Mouse (Mus musculus): ENCODE measurements at regions not wholly inside any gene's neighbourhood (a gene's known extent, or its start where the extent isn't known, plus 50 kb on each side); places are given as distances from the start of the nearest gene placed in this dataset.

- WGBS = 75% methylated on average over 8 of the region's 8 CpGs
- Histone ChIP-seq H3K9me3 (no peaks in the 10 kb centered on the region), H3K4me1 (no peaks in the 10 kb centered on the region), H3K4me3 (no peak overlapping the region), H3K36me3 (no peaks in the 10 kb centered on the region), H3K4me2 (replicated peaks) (no peak overlapping the region), H3K27me3 (no peaks in the 10 kb centered on the region), H3K27ac (no peak overlapping the region), H3K9ac (no peak overlapping the region)
- ATAC-seq (ENCODE audit: insufficient number of reproducible peaks, insufficient read depth, low FRiP score, low TSS enrichment) = no peak
These were observed 440.4 kb downstream of the Pdcd6ip start for GRCm38 (mm10) chr9:113267696-113268095.

DNA sequence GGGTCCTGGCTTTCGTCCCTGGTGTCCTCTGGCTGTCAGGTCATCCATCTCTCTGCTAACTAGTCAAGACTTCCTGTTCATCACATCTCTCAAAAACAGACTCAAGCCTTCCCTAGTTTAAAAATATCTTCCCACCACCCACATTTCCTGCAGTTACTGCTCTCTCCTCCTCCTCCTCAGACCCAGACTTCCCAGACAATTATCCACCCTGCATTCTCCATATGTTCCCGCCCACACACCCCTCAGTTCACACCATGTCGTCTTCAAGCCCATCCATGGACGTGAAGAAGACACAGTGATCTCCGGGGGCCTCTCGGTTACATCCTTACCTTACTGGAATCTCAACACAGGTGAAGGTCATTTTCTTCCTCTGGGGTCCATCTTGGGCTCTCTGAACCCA is 444.4 kb downstream of the Pdcd6ip start:
- Histone ChIP-seq H3K4me3 (no peak overlapping the region), H3K9ac (no peak overlapping the region), H3K36me3 (no peaks in the 10 kb centered on the region), H3K27ac (no peak overlapping the region), H3K4me2 (replicated peaks) (no peak overlapping the region), H3K9me3 (no peaks in the 10 kb centered on the region), H3K27me3 (no peaks in the 10 kb centered on the region), H3K4me1 (no peaks in the 10 kb centered on the region)
- ATAC-seq (ENCODE audit: insufficient number of reproducible peaks, insufficient read depth, low FRiP score, low TSS enrichment) = no peak
- WGBS = 78% methylated on average over 6 of the region's 6 CpGs

- Histone ChIP-seq H3K9ac (no peak overlapping the region), H3K27ac (no peak overlapping the region), H3K4me3 (no peak overlapping the region), H3K36me3 (no peaks in the 10 kb centered on the region), H3K27me3 (no peaks in the 10 kb centered on the region), H3K4me1 (no peaks in the 10 kb centered on the region), H3K9me3 (no peaks in the 10 kb centered on the region), H3K4me2 (replicated peaks) (no peak overlapping the region)
- ATAC-seq (ENCODE audit: insufficient number of reproducible peaks, insufficient read depth, low FRiP score, low TSS enrichment) = no peak
- 90% methylated on average over 2 of the region's 2 CpGs for WGBS
These were observed 447.8 kb downstream of the Pdcd6ip start for GRCm38 (mm10) chr9:113260296-113260695.

- no peak for ATAC-seq (ENCODE audit: insufficient number of reproducible peaks, insufficient read depth, low FRiP score, low TSS enrichment)
- no peak overlapping the region for H3K9ac ChIP-seq
- WGBS = 67% methylated on average over 2 of the region's 2 CpGs
These were observed 449.5 kb downstream of the Pdcd6ip start for GRCm38 (mm10) chr9:113258556-113258955.

GRCm38 (mm10) chr9:113248703-113249274 is 459.3 kb downstream of the Pdcd6ip start:
- no peaks in the 10 kb centered on the region for H3K27me3 ChIP-seq
- no peak overlapping the region for H3K27ac ChIP-seq
- H3K4me2 ChIP-seq (replicated peaks) = no peak overlapping the region
- no peaks in the 10 kb centered on the region for H3K9me3 ChIP-seq
- H3K4me3 ChIP-seq = no peak overlapping the region
- H3K36me3 ChIP-seq = no peaks in the 10 kb centered on the region
- H3K9ac ChIP-seq = no peak overlapping the region
- ATAC-seq (ENCODE audit: insufficient number of reproducible peaks, insufficient read depth, low FRiP score, low TSS enrichment) = 0 out of 2 replicates have a peak, but pooled peaks have one; percentile 35
- H3K4me1 ChIP-seq = no peaks in the 10 kb centered on the region
- WGBS = 67% methylated on average over 12 of the region's 12 CpGs

More at GRCm38 (mm10) chr9:113258556-113258955, 449.5 kb downstream of the Pdcd6ip start:
- no peak overlapping the region for H3K4me3 ChIP-seq
- no peaks in the 10 kb centered on the region for H3K4me1 ChIP-seq
- no peak overlapping the region for H3K4me2 ChIP-seq (replicated peaks)
- no peak overlapping the region for H3K27ac ChIP-seq
- no peaks in the 10 kb centered on the region for H3K9me3 ChIP-seq
- no peaks in the 10 kb centered on the region for H3K27me3 ChIP-seq
- no peaks in the 10 kb centered on the region for H3K36me3 ChIP-seq

- no peak for ATAC-seq (ENCODE audit: insufficient number of reproducible peaks, insufficient read depth, low FRiP score, low TSS enrichment)
- H3K4me2 ChIP-seq (replicated peaks) = no peak overlapping the region
- H3K9ac ChIP-seq = no peak overlapping the region
- no peak overlapping the region for H3K27ac ChIP-seq
- WGBS = 58% methylated on average over 5 of the region's 5 CpGs
- H3K4me3 ChIP-seq = no peak overlapping the region
- H3K4me1 ChIP-seq = no peaks in the 10 kb centered on the region
- H3K27me3 ChIP-seq = no peaks in the 10 kb centered on the region
- H3K36me3 ChIP-seq = no peaks in the 10 kb centered on the region
- no peaks in the 10 kb centered on the region for H3K9me3 ChIP-seq
These were observed 460.1 kb downstream of the Pdcd6ip start for GRCm38 (mm10) chr9:113247950-113248349.

- no peaks in the 10 kb centered on the region for H3K27me3 ChIP-seq
- H3K36me3 ChIP-seq = no peaks in the 10 kb centered on the region
- no peak for ATAC-seq (ENCODE audit: insufficient number of reproducible peaks, insufficient read depth, low FRiP score, low TSS enrichment)
- no peaks in the 10 kb centered on the region for H3K9me3 ChIP-seq
- WGBS = 85% methylated on average over 2 of the region's 2 CpGs
- no peak overlapping the region for H3K4me2 ChIP-seq (replicated peaks)
- no peak overlapping the region for H3K9ac ChIP-seq
- no peak overlapping the region for H3K4me3 ChIP-seq
- no peaks in the 10 kb centered on the region for H3K4me1 ChIP-seq
- no peak overlapping the region for H3K27ac ChIP-seq
These were observed 464.2 kb downstream of the Pdcd6ip start for GRCm38 (mm10) chr9:113243870-113244269.

DNA sequence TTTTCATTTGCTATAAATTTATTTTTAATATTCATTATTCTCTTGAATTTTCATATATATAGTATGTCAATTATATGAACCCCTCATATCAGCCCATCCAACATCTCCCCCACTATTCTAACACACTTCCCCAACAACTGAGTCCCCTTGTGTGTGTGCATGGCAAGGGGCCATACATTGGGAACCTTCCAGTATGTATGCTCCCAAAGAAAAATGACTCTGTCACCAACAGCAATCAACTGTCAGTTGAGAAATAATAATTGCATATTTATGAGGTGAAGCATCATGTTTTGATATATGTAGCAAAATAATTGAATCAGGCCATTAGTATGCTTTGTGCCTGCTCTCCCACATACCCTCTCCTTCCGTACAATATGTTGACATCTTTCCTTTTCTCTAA is 474.7 kb downstream of the Pdcd6ip start:
- Histone ChIP-seq H3K4me2 (replicated peaks) (no peak overlapping the region), H3K4me3 (no peak overlapping the region), H3K36me3 (no peaks in the 10 kb centered on the region), H3K27me3 (no peaks in the 10 kb centered on the region), H3K4me1 (no peaks in the 10 kb centered on the region), H3K27ac (no peak overlapping the region), H3K9ac (no peak overlapping the region), H3K9me3 (no peaks in the 10 kb centered on the region)
- 91% methylated on average over 1 of the region's 1 CpGs for WGBS
- ATAC-seq (ENCODE audit: insufficient number of reproducible peaks, insufficient read depth, low FRiP score, low TSS enrichment) = no peak

- 81% methylated on average over 1 of the region's 1 CpGs for WGBS
- no peak overlapping the region for H3K9ac ChIP-seq
- ATAC-seq (ENCODE audit: insufficient number of reproducible peaks, insufficient read depth, low FRiP score, low TSS enrichment) = no peak
- H3K36me3 ChIP-seq = no peaks in the 10 kb centered on the region
- H3K27me3 ChIP-seq = no peaks in the 10 kb centered on the region
- no peak overlapping the region for H3K4me2 ChIP-seq (replicated peaks)
- no peak overlapping the region for H3K27ac ChIP-seq
- H3K9me3 ChIP-seq = 0 out of 2 replicates have a peak, but pooled peaks cover 4% of the 10 kb centered on the region
- H3K4me3 ChIP-seq = no peak overlapping the region
- H3K4me1 ChIP-seq = no peaks in the 10 kb centered on the region
These were observed 478.7 kb downstream of the Pdcd6ip start for GRCm38 (mm10) chr9:113229391-113229790.

DNA sequence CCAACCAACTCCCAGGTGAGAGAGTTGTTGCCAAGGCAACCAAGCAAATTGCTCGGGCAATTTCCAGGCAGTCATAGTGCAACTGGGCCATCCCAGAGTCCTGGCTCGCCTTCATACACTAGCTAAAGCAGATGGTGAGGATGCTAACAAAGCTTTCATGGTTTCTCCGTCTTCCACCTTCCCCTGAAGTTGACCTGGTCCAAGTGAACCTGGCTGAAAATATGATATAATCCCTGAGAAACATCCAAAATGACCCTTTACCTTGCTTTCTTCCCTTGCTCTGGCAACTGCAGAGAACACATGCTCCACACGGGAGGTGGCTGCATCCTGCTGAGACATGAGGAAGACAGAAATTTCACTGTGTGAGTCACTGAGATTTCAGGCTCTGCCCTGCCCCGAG is 494.1 kb downstream of the Pdcd6ip start:
- Histone ChIP-seq H3K4me3 (no peak overlapping the region), H3K4me2 (replicated peaks) (no peak overlapping the region), H3K36me3 (no peaks in the 10 kb centered on the region), H3K27ac (no peak overlapping the region), H3K4me1 (no peaks in the 10 kb centered on the region), H3K9ac (no peak overlapping the region), H3K9me3 (no peaks in the 10 kb centered on the region), H3K27me3 (no peaks in the 10 kb centered on the region)
- 78% methylated on average over 5 of the region's 5 CpGs for WGBS
- no peak for ATAC-seq (ENCODE audit: insufficient number of reproducible peaks, insufficient read depth, low FRiP score, low TSS enrichment)

DNA sequence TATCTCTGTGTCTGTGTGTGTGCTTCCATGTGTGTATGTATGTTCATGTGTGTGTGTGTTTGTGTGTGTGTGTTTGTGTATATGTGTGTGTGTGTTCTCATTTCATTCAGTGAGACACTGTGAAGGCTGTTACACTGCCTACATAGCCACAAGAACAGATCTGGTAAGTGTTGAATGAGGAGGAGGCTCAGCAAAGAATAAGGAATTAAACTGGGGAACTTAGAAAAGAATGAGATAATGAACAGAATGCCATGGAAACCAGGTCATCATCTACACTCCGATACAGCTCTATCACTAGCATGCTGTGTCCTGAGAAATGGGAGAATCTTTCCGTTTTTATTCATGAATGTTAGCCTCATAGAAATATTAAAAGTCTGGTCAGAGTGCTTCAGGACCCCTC is 495.7 kb downstream of the Pdcd6ip start:
- WGBS = 79% methylated on average over 2 of the region's 2 CpGs
- no peak for ATAC-seq (ENCODE audit: insufficient number of reproducible peaks, insufficient read depth, low FRiP score, low TSS enrichment)
- H3K36me3 ChIP-seq = no peaks in the 10 kb centered on the region
- no peak overlapping the region for H3K27ac ChIP-seq
- no peak overlapping the region for H3K4me3 ChIP-seq
- no peak overlapping the region for H3K9ac ChIP-seq
- no peaks in the 10 kb centered on the region for H3K4me1 ChIP-seq
- no peaks in the 10 kb centered on the region for H3K9me3 ChIP-seq
- no peak overlapping the region for H3K4me2 ChIP-seq (replicated peaks)
- H3K27me3 ChIP-seq = no peaks in the 10 kb centered on the region

GRCm38 (mm10) chr9:113208181-113208580 is 499.9 kb downstream of the Pdcd6ip start:
- H3K4me3 ChIP-seq = no peak overlapping the region
- H3K4me2 ChIP-seq (replicated peaks) = no peak overlapping the region
- no peaks in the 10 kb centered on the region for H3K4me1 ChIP-seq
- H3K27me3 ChIP-seq = no peaks in the 10 kb centered on the region
- H3K36me3 ChIP-seq = no peaks in the 10 kb centered on the region
- H3K9me3 ChIP-seq = no peaks in the 10 kb centered on the region
- no peak for ATAC-seq (ENCODE audit: insufficient number of reproducible peaks, insufficient read depth, low FRiP score, low TSS enrichment)
- H3K27ac ChIP-seq = no peak overlapping the region
- 73% methylated on average over 4 of the region's 4 CpGs for WGBS
- no peak overlapping the region for H3K9ac ChIP-seq

- Histone ChIP-seq H3K27me3 (no peaks in the 10 kb centered on the region), H3K27ac (no peak overlapping the region), H3K9me3 (no peaks in the 10 kb centered on the region), H3K36me3 (no peaks in the 10 kb centered on the region), H3K9ac (no peak overlapping the region), H3K4me1 (no peaks in the 10 kb centered on the region), H3K4me2 (replicated peaks) (no peak overlapping the region), H3K4me3 (no peak overlapping the region)
- ATAC-seq (ENCODE audit: insufficient number of reproducible peaks, insufficient read depth, low FRiP score, low TSS enrichment) = no peak
- WGBS = 86% methylated on average over 4 of the region's 4 CpGs
These were observed 508.8 kb downstream of the Pdcd6ip start for GRCm38 (mm10) chr9:113199241-113199640.
